Mouse (Mus musculus): ENCODE data around the gene Trib2.

The Trib2 gene

GRCm38 (mm10) chr12:15765238-15765637, 51.5 kb downstream of the Trib2 start:
- DNase-seq (ENCODE audit: low spot score in 2 of 2), result no peak

GRCm38 (mm10) chr12:15761453-15762116, 55.1 kb downstream of the Trib2 start:
- peak; percentile 49 to 73 for DNase-seq (ENCODE audit: low spot score in 2 of 2)

GRCm38 (mm10) chr12:15760684-15761083, 56.0 kb downstream of the Trib2 start:
- no peak for DNase-seq (ENCODE audit: low spot score in 2 of 2)

- peak; percentile 38 to 65 for DNase-seq (ENCODE audit: low spot score in 2 of 2)
These were observed 57.9 kb downstream of the Trib2 start for GRCm38 (mm10) chr12:15758866-15759265.

GRCm38 (mm10) chr12:15757351-15757750, 59.4 kb downstream of the Trib2 start:
- no peak for DNase-seq (ENCODE audit: low spot score in 2 of 2)

GRCm38 (mm10) chr12:15755030-15755690, 61.6 kb downstream of the Trib2 start:
- DNase-seq (ENCODE audit: low spot score in 2 of 2), result no peak

- DNase-seq (ENCODE audit: low spot score in 2 of 2), result no peak
These were observed 62.1 kb downstream of the Trib2 start for GRCm38 (mm10) chr12:15754602-15755001.

GRCm38 (mm10) chr12:15749646-15750195, 67.0 kb downstream of the Trib2 start:
- DNase-seq (ENCODE audit: low spot score in 2 of 2), result no peak

- DNase-seq (ENCODE audit: low spot score in 2 of 2), result no peak
These were observed 71.0 kb downstream of the Trib2 start for GRCm38 (mm10) chr12:15745752-15746151.

Data from frontal cortex, postnatal 10 days (tissue).